Mouse (Mus musculus) hindbrain, postnatal 0 days (tissue): Measurements from ENCODE around the gene Usp3. TPM values are rescaled to one million over a fixed set of nuclear protein-coding genes. Genes with fewer than 3 reads are reported as not detected.

Experiments
- ATAC-seq: fragments of 200-750 bp; cut with Nextera tagmentation; 2 replicates; pipeline ENCODE4 v1.8.0; 2017; ENCODE audit warnings: mild to moderate bottlenecking, moderate TSS enrichment, moderate library complexity
- DNase-seq: peaks from one replicate; pipeline ENCODE4 v3.0.0-alpha.2; 2015; ENCODE audit warnings: low spot score
- H3K27ac ChIP-seq: fragments of 300-500 bp; sonication (generic); 2 replicates; pipeline ENCODE4 v1.5.1; 2014; ENCODE audit warnings: mild to moderate bottlenecking
- H3K27me3 ChIP-seq: fragments of 300-500 bp; sonication (generic); 2 replicates; pipeline ENCODE4 v1.6.1; 2014; ENCODE audit warnings: low read length, mixed read lengths; ENCODE audit not compliant: insufficient read depth
- H3K36me3 ChIP-seq: fragments of 300-500 bp; sonication (generic); 2 replicates; pipeline ENCODE4 v1.6.1; 2014; ENCODE audit warnings: low read length, mixed read lengths; ENCODE audit not compliant: insufficient read depth
- H3K4me1 ChIP-seq: fragments of 300-500 bp; sonication (generic); 2 replicates; pipeline ENCODE4 v1.6.1; 2014; ENCODE audit warnings: antibody characterized with exemption, low read length, mixed read lengths; ENCODE audit not compliant: insufficient read depth
- H3K4me2 ChIP-seq: fragments of 300-500 bp; sonication (generic); 2 replicates; pipeline ENCODE4 v1.6.1; 2014; ENCODE audit warnings: low read depth, mild to moderate bottlenecking, low read length, moderate library complexity, mixed read lengths
- H3K4me3 ChIP-seq: fragments of 300-500 bp; sonication (generic); 2 replicates; pipeline ENCODE4 v1.5.1; 2014; ENCODE audit warnings: low read length
- H3K9ac ChIP-seq: fragments of 300-500 bp; sonication (generic); replicated peaks from 2 replicates; pipeline ENCODE4 v1.6.1; 2014; ENCODE audit warnings: mild to moderate bottlenecking, low read length, moderate library complexity, mixed read lengths
- H3K9me3 ChIP-seq: fragments of 300-500 bp; sonication (generic); 2 replicates; pipeline ENCODE4 v1.6.1; 2016; ENCODE audit warnings: low read length, mixed read lengths
- CTCF ChIP-seq: IDR thresholded peaks from 2 replicates; pipeline ENCODE4 v1.5.1; 2016; ENCODE audit warnings: antibody characterized with exemption, control low read depth, low read depth
- WGBS: fragments of 180-500 bp; shearing (Covaris S2); extraction: QIAGEN DNeasy Blood & Tissue Kit; methylation state at CpG from one replicate; pipeline ENCODE4 v1.1.7; 2014; 5-methylcytosine and 5-hydroxymethylcytosine counted together
- polyA plus RNA-seq: library from polyadenylated mRNA; unstranded; fragments of >200 nt; fragmentation: Nextera tagmentation; extraction: Ambion mirVana; gene quantifications from 2 replicates; pipeline ENCODE4 v1.2.1, GENCODE M21; 2015
- total RNA-seq: library from RNA; depleted of rRNA; stranded (reverse); fragments of >200 nt; gene quantifications from 2 replicates; pipeline ENCODE4 v1.2.3, GENCODE M21; 2014; rRNA removed

The Usp3 gene
- total RNA-seq (27.2 and 28.4 TPM in 2 replicates), polyA plus RNA-seq (39.6 and 46.8 TPM in 2 replicates)

DNA sequence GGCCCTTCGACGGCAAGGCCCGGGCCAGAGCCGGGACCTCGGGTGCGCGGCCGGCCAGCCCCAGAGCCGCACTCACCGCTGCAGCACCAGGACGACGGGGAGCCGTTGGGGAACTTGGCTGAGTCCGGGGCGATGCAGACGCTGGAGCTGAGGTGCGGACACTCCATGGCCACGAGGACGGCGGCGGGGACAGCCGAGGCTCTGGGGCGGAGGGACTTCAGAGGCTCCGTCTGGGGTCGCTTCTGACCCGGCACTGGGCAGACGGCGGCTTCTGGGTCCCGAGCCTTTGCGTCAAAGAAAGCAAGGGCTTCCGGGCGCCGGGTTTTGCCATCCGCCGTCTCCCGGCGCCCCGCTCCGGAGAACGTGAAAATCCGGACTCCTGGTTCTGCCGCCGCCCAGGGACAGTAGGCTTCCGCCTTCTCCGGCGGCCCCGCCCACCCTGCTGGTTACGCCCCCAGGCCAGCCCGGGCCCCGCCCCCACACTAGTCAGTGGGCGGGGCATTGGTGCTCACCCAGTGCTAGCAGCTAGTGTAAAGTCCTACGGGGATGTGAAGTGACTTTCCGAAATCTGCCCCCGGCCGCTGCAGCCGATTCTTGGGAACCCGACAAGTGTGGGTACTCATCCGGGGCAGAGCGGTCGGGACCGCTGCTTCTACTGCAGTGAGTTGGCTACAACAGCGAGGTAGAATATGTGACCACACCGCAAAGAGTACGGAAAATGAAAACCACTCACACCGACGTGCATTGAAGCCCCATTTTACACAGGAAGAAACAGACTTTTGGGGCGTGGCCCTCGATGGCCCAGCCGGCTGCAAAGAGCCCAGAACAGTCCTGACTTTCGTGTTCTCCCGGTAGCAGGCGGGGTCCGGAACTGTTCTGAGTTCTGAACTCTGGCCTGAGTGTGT is at the start of gene Usp3:
Usp3 (minus strand) TSS at position 435 of the 905 bp plus-strand sequence.
- no peak; the same call in 1 of the 2 replicates for TF ChIP-seq CTCF
- peaks cover 5% of the 10 kb centered on the region for H3K4me1 ChIP-seq

DNA sequence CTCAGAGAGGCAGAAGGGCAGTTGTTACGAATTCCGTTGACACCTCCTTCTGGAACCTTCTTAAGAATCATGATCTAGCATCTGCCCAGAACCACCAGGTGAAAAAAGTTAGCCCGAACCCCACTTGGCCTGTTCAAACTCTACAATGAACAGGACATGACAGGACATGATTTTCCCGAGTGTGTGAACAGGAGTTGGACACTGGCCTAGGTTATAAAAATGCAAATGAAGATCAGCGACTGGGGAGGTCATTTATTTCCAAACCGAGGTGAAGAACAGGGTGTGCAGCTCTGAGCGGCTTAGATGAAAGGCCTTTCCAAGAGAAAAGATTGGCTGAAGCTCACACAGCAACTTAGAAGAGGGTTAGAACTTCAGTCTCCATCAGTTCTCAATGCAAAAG is 47.5 kb upstream of the Usp3 start:
- H3K36me3 ChIP-seq: no peaks in the 10 kb centered on the region
- H3K27ac ChIP-seq: no peak overlapping the region
- no peak for TF ChIP-seq CTCF
- no peaks in the 10 kb centered on the region for H3K4me1 ChIP-seq
- no peaks in the 10 kb centered on the region for H3K9me3 ChIP-seq
- 54% methylated on average over 7 of the region's 7 CpGs for WGBS
- DNase-seq (no peak), ATAC-seq (no peak)
- H3K4me2 ChIP-seq: no peak overlapping the region
- no peak overlapping the region for H3K4me3 ChIP-seq
- no peak overlapping the region for H3K9ac ChIP-seq
- H3K27me3 ChIP-seq: no peaks in the 10 kb centered on the region

More for the DNA sequence above, at the start of gene Usp3:
- DNase-seq: peak; percentile 97
- H3K9me3 ChIP-seq: no peaks in the 10 kb centered on the region
- H3K4me2 ChIP-seq: peak within 1 kb of the TSS; percentile 67
- WGBS: 2% methylated on average over 67 of the region's 73 CpGs
- peak; percentile 97 for ATAC-seq
- peak within 1 kb of the TSS; percentile 93 for H3K9ac ChIP-seq
- peak within 1 kb of the TSS; percentile 96 for H3K4me3 ChIP-seq
- H3K36me3 ChIP-seq: no peaks in the 10 kb centered on the region
- no peaks in the 10 kb centered on the region for H3K27me3 ChIP-seq
- H3K27ac ChIP-seq: peak within 1 kb of the TSS; percentile 90

DNA sequence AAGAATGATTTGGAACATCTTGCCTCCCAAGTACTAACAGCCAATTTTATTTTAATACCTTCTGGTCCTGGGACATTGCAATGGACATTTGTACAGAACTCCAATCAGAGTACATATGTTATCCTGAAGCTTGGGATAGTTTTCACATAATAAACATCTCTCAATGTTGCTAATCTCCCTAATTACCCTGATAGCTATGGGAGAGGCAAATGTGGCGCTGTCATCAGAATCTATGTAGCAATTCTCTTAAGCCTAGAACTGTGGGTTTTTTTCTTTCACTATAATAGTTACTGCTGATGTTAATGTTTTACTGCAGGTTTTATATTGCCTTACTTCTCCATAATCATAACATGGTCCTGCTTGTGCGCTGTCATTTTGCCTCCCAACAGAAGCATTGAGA is 46.7 kb upstream of the Usp3 start:
- Histone ChIP-seq H3K27me3 (no peaks in the 10 kb centered on the region), H3K4me3 (no peak overlapping the region), H3K4me1 (no peaks in the 10 kb centered on the region), H3K9ac (no peak overlapping the region), H3K36me3 (no peaks in the 10 kb centered on the region), H3K4me2 (no peak overlapping the region), H3K27ac (no peak overlapping the region), H3K9me3 (no peaks in the 10 kb centered on the region)
- DNase-seq (no peak), ATAC-seq (no peak)
- TF ChIP-seq CTCF: no peak
- 84% methylated on average over 2 of the region's 2 CpGs for WGBS

DNA sequence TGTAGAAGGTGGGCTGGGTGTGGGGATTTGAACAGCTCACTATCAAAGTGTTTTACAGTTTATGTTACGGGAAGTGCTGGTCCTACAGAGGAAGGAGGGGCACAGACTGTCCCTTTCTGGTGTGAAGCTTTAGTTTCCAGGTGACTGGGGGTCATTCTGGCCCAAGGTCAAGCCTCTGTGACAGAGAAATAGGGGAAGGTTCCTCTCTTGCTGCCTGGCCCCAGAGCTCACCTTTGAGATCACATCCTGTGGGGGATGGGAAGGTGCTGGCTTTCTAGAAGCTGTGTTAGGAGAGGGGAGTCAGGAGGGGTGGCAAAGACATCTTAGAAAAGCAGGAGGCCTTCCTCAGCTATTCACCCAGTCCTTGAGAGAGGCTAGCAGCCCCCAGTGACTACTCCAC is 39.5 kb upstream of the Usp3 start:
- Histone ChIP-seq H3K9ac (no peak overlapping the region), H3K27me3 (no peaks in the 10 kb centered on the region), H3K27ac (no peak overlapping the region), H3K4me3 (no peak overlapping the region), H3K4me1 (no peaks in the 10 kb centered on the region), H3K4me2 (no peak overlapping the region), H3K36me3 (no peaks in the 10 kb centered on the region), H3K9me3 (no peaks in the 10 kb centered on the region)
- no peak for DNase-seq
- WGBS: 96% methylated on average over 1 of the region's 1 CpGs
- TF ChIP-seq CTCF: no peak
- no peak for ATAC-seq

DNA sequence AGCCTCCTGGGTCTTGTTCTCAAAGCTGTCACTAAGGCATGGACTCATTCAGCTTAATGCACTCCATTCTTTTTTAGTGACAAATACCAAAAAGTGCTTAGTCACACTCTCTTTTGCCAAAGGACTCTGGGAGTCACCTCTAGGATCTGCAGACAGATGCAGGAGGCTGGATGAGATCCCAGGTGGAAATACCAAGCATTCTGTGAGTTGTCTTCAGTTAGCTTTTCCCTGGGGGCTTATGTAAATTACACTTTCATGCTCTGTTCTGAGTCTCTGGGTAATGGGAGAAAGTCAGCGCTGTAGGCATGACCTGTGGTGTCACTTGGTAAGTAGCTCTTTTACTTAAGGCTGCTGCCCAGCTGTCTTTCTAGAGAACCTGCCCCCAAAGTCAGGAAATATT is 38.0 kb upstream of the Usp3 start:
- H3K36me3 ChIP-seq: no peaks in the 10 kb centered on the region
- no peaks in the 10 kb centered on the region for H3K27me3 ChIP-seq
- whole genome bisulfite sequencing: 32% methylated on average over 1 of the region's 1 CpGs
- no peak overlapping the region for H3K4me3 ChIP-seq
- H3K9ac ChIP-seq: no peak overlapping the region
- TF ChIP-seq CTCF: no peak
- no peak overlapping the region for H3K27ac ChIP-seq
- no peaks in the 10 kb centered on the region for H3K9me3 ChIP-seq
- no peak for ATAC-seq
- no peak overlapping the region for H3K4me2 ChIP-seq
- no peaks in the 10 kb centered on the region for H3K4me1 ChIP-seq
- no peak for DNase-seq

DNA sequence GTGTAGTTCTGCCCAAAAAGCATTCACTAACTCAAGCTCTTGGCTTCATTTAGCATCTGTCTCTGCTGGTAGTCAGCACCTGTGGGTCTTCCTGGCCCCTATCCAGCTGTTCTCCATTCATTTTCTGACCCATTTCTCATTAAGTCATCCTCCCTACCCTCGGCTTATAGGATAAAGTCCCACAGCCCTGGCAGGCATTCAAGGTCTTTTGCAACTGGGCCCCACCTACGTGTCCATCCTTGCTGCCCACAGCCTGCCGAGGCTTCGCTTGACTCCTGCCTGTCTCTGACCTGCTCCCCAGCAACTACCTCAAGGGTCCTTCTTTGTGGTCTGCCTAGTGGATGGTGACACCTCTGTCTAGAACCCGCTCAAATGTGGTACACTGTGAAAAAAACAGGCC is 33.7 kb upstream of the Usp3 start:
- DNase-seq (no peak), ATAC-seq (no peak)
- Histone ChIP-seq H3K36me3 (no peaks in the 10 kb centered on the region), H3K27ac (no peak overlapping the region), H3K9ac (no peak overlapping the region), H3K4me2 (no peak overlapping the region), H3K9me3 (no peaks in the 10 kb centered on the region), H3K4me1 (no peaks in the 10 kb centered on the region), H3K27me3 (no peaks in the 10 kb centered on the region), H3K4me3 (no peak overlapping the region)
- 64% methylated on average over 5 of the region's 5 CpGs for WGBS
- no peak for TF ChIP-seq CTCF

DNA sequence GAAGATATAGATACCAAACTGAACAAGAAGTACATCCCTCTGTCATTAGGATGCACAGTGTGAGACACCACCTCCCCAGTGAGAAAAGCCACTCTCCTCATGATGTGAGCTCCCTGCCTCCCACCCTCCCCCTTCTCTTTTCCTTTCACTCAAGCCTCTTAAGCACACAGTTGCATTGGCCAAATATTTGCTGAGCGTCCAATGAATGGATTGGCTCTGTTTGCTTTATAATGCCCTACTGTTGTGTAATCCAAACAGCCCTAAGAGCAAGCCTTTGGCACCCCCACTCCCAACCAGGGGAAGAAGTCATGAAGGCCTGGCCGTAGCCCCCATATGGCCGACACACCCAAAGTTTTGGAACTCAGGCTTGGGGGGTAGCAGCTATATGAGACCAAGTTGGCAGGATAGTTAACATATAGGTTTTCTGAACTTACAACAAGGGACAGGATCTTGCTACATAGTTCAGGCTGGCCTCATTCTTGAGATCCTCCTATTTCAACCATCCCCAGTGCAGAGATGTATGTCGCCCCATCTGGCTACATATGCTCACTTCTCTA is 33.1 kb upstream of the Usp3 start:
- H3K9me3 ChIP-seq: no peaks in the 10 kb centered on the region
- whole genome bisulfite sequencing: 73% methylated on average over 4 of the region's 4 CpGs
- H3K9ac ChIP-seq: no peak overlapping the region
- H3K4me1 ChIP-seq: no peaks in the 10 kb centered on the region
- no peaks in the 10 kb centered on the region for H3K27me3 ChIP-seq
- no peaks in the 10 kb centered on the region for H3K36me3 ChIP-seq
- ATAC-seq (no peak), DNase-seq (no peak)
- H3K4me2 ChIP-seq: no peak overlapping the region
- no peak overlapping the region for H3K27ac ChIP-seq
- no peak for TF ChIP-seq CTCF
- no peak overlapping the region for H3K4me3 ChIP-seq
